Mouse (Mus musculus) lung, postnatal 36 days (tissue): ENCODE data around the gene Snrnp27.

Experiments
- DNase-seq: peaks from one replicate; pipeline ENCODE4 v3.0.0; 2022; ENCODE audit warnings: mixed read lengths

The Snrnp27 gene

DNA sequence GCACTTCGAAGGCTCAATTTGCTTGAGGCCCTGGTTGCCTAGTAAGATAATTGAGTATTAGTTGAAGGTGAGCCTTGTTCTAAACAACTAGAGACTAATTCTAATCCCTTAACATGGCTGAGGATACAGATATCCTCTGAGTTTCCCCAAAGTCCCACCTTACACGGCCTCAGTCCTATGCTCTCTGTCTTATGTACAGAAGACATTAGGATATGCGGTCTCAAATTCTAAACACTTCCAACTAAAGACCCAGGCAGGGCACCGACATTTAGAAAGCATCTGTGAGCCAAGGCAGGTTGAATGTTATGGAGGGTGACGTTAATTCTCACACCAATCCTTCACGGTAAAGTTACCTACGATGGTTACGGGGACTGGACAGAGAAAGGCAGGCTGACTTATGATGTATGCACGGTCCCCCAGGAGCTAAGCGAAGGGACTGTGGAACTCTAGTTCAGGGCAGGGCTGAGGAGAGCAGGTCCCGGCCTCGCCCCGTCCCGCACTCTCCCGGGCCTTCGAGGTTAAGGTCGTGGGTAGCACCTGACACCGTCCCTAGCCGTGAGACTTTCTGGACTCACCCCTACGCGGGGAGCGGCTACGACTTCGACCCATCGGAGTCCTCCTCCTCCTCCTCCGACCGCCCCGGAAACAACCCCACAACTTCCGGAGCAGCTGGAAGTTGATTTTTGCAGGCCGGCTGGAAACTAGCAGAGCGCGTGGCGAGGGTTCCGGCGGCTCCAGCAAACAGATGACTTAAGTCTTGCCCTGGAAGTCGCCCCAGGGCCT lies at the start of gene Snrnp27:
Gene Snrnp27, minus strand, starts transcription at position 651 of the 783 bp plus-strand sequence.
- DNase-seq, result peak; percentile 90

DNA sequence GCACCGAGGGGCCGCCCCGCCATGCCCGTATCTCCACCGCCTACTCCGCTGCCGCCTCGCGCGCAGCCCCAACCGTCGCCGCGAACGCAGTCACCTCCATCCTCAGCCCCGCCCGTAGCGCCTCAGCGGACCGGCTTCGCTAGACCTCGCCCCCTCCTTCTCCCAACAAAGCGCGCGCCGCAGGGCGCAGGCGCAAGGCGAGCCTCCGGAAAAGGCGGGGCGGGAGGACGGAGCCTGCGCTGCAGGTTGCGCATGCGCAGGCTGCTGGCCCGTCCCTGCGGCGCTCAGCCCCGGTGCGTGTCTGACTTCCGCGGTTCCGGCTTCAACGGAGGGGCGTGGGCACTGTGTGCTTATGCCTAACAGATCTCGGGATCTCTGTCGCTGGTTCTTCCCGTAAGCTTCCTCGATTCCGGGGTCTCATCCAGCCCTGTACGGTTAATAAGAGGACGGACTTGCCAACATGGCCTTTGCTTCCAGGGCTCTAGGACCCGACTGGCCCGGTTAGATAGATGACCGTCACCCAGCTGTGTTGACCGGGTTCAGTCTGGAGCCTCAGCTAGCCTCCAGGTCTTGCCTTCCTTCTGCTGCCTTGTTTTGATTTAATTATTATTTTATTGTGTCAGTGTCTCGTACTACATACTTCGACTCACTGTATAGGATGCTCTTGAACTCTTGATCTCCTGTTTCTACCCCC lies 49.0 kb upstream of the Snrnp27 start, which contains the start of gene Gmcl1:
Gene Gmcl1, minus strand, starts transcription at position 201 of the 694 bp plus-strand sequence.
- peak; percentile 94 for DNase-seq

- DNase-seq, result peak; percentile 11
Observed at GRCm38 (mm10) chr6:86732276-86733173, 48.2 kb upstream of the Snrnp27 start.

GRCm38 (mm10) chr6:86728711-86729110 lies 44.4 kb upstream of the Snrnp27 start:
- DNase-seq, result no peak

DNA sequence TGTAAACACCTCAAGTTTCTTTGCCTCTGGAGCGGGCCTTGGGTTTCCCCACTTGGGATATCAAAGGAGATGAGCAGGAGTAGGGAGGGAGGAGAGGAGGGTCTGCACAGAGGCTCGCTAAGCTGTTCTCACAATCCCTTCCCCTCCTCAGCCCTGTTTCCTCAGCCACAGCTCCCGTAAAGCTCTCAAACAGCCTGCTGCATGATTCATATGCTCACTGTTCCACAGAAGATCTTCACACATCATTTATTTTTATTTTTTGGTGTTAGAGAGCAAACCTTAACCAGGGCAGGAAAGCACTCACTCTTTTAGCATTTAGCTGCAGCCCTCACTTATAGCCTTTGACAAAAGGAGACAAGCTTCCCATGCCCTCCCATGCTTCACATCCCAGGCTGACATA lies 37.7 kb upstream of the Snrnp27 start:
- no peak for DNase-seq

GRCm38 (mm10) chr6:86708072-86708774 lies 23.9 kb upstream of the Snrnp27 start:
- DNase-seq, result no peak

DNA sequence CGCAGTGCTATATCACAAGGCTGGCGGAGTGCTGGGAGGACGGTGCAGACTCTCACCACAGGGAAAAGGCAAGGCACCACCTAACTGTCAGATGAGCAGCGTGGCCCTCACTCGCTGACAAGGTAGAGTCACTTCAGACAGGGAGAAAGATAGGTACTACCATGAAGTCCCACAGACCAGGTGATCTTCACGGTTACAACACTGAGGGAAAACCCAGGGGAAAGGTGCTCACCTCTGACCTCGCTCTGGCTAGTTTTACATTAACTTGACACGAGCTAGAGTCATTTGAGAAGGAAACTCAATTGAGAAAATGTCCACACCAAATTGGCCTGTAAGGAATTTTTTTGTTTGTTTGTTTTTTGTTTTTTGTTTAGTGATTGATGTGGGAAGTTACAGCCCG lies 18.3 kb upstream of the Snrnp27 start:
- no peak for DNase-seq

GRCm38 (mm10) chr6:86697903-86698302 lies 13.6 kb upstream of the Snrnp27 start:
- no peak for DNase-seq

- DNase-seq, result no peak
Observed at GRCm38 (mm10) chr6:86696213-86696612, 11.9 kb upstream of the Snrnp27 start.

- DNase-seq, result peak; percentile 73
Observed at GRCm38 (mm10) chr6:86694465-86694864, 10.1 kb upstream of the Snrnp27 start.

DNA sequence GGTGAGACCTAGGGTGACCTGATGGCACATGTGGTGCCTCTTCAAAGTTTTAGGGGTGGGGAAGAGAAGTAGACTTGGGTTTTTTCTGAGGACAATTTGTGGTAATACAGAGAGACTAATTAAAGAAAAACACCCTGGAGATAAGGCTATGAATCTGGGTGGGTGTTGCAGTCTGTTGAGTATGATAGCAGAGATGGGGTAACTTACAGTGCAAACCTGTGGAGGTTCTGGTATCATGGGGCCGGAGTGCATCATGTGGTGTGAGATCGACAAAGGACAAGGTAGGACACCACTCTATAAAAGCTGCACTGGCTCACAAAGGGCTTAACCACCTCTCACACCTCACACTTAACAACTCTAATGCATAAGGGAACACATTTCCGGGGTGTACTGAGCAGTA lies 5.3 kb upstream of the Snrnp27 start:
- no peak for DNase-seq

GRCm38 (mm10) chr6:86686971-86687370 lies 2.6 kb upstream of the Snrnp27 start:
- DNase-seq, result no peak

DNA sequence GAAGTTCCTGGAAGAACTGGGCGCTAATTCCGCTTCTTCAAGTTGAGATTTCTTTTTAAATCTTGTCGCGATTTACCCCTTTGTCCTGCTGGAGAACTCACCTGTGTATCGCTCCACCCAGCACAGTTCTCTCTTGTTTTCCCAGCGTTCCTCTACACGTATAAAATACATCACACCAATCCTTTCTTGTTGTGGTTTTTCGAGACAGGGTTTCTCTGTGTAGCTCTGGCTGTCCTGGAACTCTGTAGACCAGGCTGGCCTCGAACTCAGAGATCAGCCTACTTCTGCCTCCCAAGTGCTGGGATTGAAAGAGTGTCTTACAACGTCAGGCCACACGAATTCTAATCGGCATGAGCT lies 311 bp upstream of the Snrnp27 start:
- no peak for DNase-seq

DNA sequence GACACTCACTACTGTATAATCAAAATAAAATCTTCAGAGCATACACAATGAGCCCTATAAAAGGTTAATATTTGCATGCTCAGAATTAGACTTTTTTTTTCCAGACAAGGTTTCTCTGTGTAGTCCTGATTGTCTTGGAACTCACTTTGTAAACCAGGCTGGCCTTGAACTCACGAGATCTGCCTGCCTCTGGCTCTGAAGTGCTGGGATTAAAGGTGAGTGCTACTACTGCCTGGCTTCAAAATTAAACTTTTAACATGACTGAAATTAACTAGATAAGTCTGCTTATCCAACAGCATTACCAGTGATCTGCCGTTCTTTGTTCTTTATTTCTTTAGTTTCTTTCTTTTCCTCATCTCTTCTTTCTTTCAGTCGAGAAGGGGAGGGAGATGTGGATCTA lies 3.0 kb downstream of the Snrnp27 start:
- no peak for DNase-seq

GRCm38 (mm10) chr6:86678341-86678740 lies 6.0 kb downstream of the Snrnp27 start:
- DNase-seq, result no peak

GRCm38 (mm10) chr6:86670873-86671272 lies 13.4 kb downstream of the Snrnp27 start:
- DNase-seq, result peak; percentile 87

DNA sequence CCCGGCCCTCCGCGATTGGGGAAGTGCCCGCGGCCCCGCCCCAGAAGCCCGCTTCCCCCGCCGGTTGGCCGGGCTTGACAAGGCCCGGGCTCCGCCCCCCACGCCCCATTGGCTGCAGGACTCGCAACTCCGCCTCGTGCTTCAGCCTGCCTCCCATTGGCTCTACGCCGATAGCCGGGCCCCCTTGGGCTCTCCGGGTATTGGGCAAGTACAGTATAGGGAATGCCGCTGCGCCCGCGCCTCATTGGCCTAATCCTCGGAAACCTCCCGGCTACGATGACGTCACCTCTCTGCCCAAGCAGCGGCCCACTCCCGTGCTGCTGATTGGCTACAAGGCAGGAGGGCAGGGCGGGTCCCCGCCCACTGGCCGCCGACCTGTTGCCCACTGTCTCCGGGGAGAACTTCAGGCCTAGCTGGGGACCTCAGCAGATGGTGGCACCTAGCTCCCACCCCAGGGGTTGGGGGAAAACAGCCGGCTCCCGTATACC lies 15.0 kb downstream of the Snrnp27 start:
- peak; percentile 100 for DNase-seq

DNA sequence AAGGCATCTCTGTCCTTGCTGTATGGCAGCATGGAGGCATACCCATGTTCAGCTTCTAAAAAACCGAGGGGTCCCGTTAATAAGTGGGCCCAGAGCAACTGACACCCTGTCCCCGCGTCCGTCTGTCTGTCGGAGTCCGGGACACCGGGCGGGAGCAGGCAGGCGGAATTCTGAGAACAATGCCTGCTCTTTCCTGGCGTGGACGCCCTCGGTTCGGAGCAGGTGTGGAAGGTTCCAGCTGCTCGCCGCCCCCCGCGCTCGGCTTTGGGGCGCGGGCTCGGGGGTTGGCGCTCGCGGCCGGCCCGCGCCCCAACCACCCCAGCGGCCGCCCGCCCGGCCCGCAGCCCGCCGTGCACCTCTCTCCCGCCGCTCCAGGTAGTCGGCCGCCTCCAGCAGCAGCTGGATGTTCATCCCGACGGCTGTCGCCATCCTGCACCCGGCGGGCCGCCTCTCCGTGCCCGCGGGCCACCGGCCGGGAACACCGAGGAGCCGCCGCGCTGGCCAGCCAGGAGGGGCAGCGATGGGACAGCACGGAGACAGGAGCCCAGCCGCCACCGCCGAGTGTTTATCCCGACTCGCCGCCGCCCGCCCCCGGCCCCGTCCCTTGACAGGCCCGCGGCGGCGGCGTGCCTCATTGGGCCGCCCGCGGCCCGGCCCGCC lies 15.6 kb downstream of the Snrnp27 start, which contains the start of gene Mxd1:
Gene Mxd1, minus strand, starts transcription at position 582 of the 660 bp plus-strand sequence.
- DNase-seq, result no peak

- DNase-seq, result no peak
Observed at GRCm38 (mm10) chr6:86667061-86667460, 17.3 kb downstream of the Snrnp27 start.

DNA sequence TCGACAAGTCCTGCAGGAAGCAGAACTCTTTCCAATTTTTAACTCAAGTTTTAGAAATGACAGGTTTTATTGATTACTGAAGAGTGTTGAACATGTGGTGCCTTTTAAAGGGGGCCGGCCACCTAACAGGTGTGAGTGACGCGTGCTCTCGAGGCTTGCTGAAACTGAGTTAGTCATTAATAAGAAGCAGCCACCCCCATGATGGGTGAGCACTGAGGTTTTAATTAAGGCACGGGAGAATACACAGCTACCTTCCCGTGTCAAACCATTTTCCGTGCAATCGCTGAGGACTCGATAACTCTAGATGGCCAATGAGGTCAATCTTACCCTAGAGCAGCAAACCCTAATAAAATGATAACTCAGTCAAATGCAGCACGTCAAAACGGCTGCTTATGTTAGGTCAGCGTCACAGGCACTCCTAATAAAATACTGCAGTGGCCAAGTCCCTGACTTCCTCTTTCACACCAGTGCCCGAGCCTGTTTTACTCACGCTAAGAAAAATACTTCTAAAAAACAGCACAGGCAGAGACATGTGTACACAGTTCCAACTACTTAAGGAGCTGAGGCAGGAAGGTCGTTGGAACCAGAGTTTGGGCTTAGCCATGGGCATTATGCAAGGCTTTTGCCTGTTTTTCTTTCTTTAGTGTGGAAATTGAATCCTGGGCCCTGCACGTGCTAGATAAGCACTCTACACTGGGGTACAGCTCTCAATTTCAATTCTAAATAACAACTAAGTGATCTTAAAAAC lies 18.6 kb downstream of the Snrnp27 start:
- peak; percentile 38 for DNase-seq

- no peak for DNase-seq
Observed at GRCm38 (mm10) chr6:86665076-86665475, 19.2 kb downstream of the Snrnp27 start.
